Mouse (Mus musculus): ENCODE results near the gene Agap1. TPM values are rescaled to one million over a fixed set of nuclear protein-coding genes. Genes with fewer than 3 reads are reported as not detected.
A peak's percentile ranks its signal among the peaks of the same experiment; 100 is the strongest.

The Agap1 gene
- polyA plus RNA-seq, 1 experiment from 2014 or later, result 4.8 TPM

GRCm38 (mm10) chr1:89554969-89555856, 100.6 kb downstream of the Agap1 start:
- no peak overlapping the region for H3K9ac ChIP-seq (ENCODE audit: low read depth, low read length)
- no peak overlapping the region for H3K4me3 ChIP-seq (ENCODE audit: low read length)
- H3K27ac ChIP-seq (ENCODE audit: low read length), result no peak overlapping the region
- 0 out of 2 replicates have a peak, but pooled peaks have one; percentile 31 for ATAC-seq
- no peaks in the 10 kb centered on the region for H3K27me3 ChIP-seq (replicated peaks; ENCODE audit: control insufficient read depth, insufficient read depth, low read length)
- H3K4me1 ChIP-seq (ENCODE audit: control insufficient read depth, insufficient read depth, low read length), result peaks cover 17% of the 10 kb centered on the region
- H3K36me3 ChIP-seq (ENCODE audit: control insufficient read depth, insufficient read depth, low read length), result no peaks in the 10 kb centered on the region
- no peak overlapping the region for H3K4me2 ChIP-seq (ENCODE audit: low read depth, low read length)
- H3K9me3 ChIP-seq (ENCODE audit: control insufficient read depth, low read length), result no peaks in the 10 kb centered on the region
- 79% methylated on average over 18 of the region's 18 CpGs for WGBS

- H3K4me1 ChIP-seq (ENCODE audit: control insufficient read depth, insufficient read depth, low read length), result peaks cover 17% of the 10 kb centered on the region; the same call in 1 of the 2 replicates
- H3K9me3 ChIP-seq (ENCODE audit: control insufficient read depth, low read length), result no peaks in the 10 kb centered on the region
- no peak overlapping the region for H3K9ac ChIP-seq (ENCODE audit: low read depth, low read length)
- 80% methylated on average over 7 of the region's 7 CpGs for WGBS
- no peak for ATAC-seq
- no peaks in the 10 kb centered on the region for H3K27me3 ChIP-seq (replicated peaks; ENCODE audit: control insufficient read depth, insufficient read depth, low read length)
- H3K36me3 ChIP-seq (ENCODE audit: control insufficient read depth, insufficient read depth, low read length), result no peaks in the 10 kb centered on the region
- no peak overlapping the region for H3K27ac ChIP-seq (ENCODE audit: low read length)
- no peak overlapping the region for H3K4me3 ChIP-seq (ENCODE audit: low read length)
- H3K4me2 ChIP-seq (ENCODE audit: low read depth, low read length), result no peak overlapping the region
Observed at GRCm38 (mm10) chr1:89556006-89556405, 101.4 kb downstream of the Agap1 start.

DNA sequence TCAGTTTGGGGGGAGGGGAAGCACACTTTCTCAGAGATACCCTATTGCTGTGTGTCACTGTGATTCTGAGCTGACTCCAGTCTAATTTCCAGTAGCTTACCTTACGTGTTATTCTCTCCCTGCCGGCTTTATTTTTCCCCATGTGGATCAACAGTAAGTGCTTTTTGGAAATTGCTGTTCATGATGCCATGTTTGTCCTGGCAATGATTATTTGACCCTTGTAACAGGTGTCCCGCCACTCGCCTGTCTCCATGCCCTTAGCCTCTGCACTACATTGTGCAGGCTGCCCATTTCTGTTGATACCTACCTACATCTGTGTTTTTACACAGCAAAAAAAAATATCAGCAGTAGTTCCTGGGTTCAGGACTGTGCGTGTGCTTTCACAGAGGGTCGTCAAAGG, 102.8 kb downstream of the Agap1 start:
- no peak overlapping the region for H3K4me2 ChIP-seq (ENCODE audit: low read depth, low read length)
- no peaks in the 10 kb centered on the region for H3K27me3 ChIP-seq (replicated peaks; ENCODE audit: control insufficient read depth, insufficient read depth, low read length)
- no peaks in the 10 kb centered on the region for H3K36me3 ChIP-seq (ENCODE audit: control insufficient read depth, insufficient read depth, low read length)
- 77% methylated on average over 6 of the region's 6 CpGs for WGBS
- no peak for ATAC-seq
- no peaks in the 10 kb centered on the region for H3K9me3 ChIP-seq (ENCODE audit: control insufficient read depth, low read length)
- no peak overlapping the region for H3K27ac ChIP-seq (ENCODE audit: low read length)
- no peak overlapping the region for H3K9ac ChIP-seq (ENCODE audit: low read depth, low read length)
- no peak overlapping the region for H3K4me3 ChIP-seq (ENCODE audit: low read length)
- peaks cover 17% of the 10 kb centered on the region; the same call in 1 of the 2 replicates for H3K4me1 ChIP-seq (ENCODE audit: control insufficient read depth, insufficient read depth, low read length)

DNA sequence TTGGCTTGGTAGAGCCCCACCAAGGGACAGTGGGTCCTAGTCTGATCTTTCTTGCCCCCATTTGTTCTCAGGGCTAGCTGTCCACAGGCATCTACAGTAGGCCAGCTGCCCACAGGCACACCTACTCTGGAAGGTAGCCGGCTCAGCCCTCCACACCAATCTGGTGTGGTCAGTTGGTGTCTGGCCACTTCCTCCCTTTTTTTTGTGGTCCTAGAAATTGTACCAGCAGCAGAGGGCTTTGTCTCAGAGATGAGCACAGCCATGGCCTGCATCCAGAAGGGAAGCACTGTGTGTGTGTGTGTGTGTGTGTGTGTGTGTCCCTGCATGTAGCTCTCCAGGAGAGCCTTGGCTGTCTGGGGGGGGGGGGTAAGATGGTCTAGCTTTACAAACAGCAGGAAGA, 103.5 kb downstream of the Agap1 start:
- H3K27ac ChIP-seq (ENCODE audit: low read length), result no peak overlapping the region
- WGBS, result 84% methylated on average over 1 of the region's 1 CpGs
- no peaks in the 10 kb centered on the region for H3K9me3 ChIP-seq (ENCODE audit: control insufficient read depth, low read length)
- ATAC-seq, result no peak
- H3K4me3 ChIP-seq (ENCODE audit: low read length), result no peak overlapping the region
- H3K36me3 ChIP-seq (ENCODE audit: control insufficient read depth, insufficient read depth, low read length), result no peaks in the 10 kb centered on the region
- peaks cover 17% of the 10 kb centered on the region; the same call in 1 of the 2 replicates for H3K4me1 ChIP-seq (ENCODE audit: control insufficient read depth, insufficient read depth, low read length)
- no peaks in the 10 kb centered on the region for H3K27me3 ChIP-seq (replicated peaks; ENCODE audit: control insufficient read depth, insufficient read depth, low read length)
- no peak overlapping the region for H3K9ac ChIP-seq (ENCODE audit: low read depth, low read length)
- no peak overlapping the region for H3K4me2 ChIP-seq (ENCODE audit: low read depth, low read length)

GRCm38 (mm10) chr1:89563399-89563798, 108.8 kb downstream of the Agap1 start:
- no peaks in the 10 kb centered on the region for H3K9me3 ChIP-seq (ENCODE audit: control insufficient read depth, low read length)
- H3K9ac ChIP-seq (ENCODE audit: low read depth, low read length), result no peak overlapping the region
- no peak overlapping the region for H3K4me3 ChIP-seq (ENCODE audit: low read length)
- H3K36me3 ChIP-seq (ENCODE audit: control insufficient read depth, insufficient read depth, low read length), result no peaks in the 10 kb centered on the region
- no peak overlapping the region for H3K27ac ChIP-seq (ENCODE audit: low read length)
- H3K4me1 ChIP-seq (ENCODE audit: control insufficient read depth, insufficient read depth, low read length), result peaks cover 29% of the 10 kb centered on the region
- H3K27me3 ChIP-seq (replicated peaks; ENCODE audit: control insufficient read depth, insufficient read depth, low read length), result no peaks in the 10 kb centered on the region
- ATAC-seq, result no peak
- H3K4me2 ChIP-seq (ENCODE audit: low read depth, low read length), result no peak overlapping the region
- whole genome bisulfite sequencing, result 83% methylated on average over 4 of the region's 4 CpGs

DNA sequence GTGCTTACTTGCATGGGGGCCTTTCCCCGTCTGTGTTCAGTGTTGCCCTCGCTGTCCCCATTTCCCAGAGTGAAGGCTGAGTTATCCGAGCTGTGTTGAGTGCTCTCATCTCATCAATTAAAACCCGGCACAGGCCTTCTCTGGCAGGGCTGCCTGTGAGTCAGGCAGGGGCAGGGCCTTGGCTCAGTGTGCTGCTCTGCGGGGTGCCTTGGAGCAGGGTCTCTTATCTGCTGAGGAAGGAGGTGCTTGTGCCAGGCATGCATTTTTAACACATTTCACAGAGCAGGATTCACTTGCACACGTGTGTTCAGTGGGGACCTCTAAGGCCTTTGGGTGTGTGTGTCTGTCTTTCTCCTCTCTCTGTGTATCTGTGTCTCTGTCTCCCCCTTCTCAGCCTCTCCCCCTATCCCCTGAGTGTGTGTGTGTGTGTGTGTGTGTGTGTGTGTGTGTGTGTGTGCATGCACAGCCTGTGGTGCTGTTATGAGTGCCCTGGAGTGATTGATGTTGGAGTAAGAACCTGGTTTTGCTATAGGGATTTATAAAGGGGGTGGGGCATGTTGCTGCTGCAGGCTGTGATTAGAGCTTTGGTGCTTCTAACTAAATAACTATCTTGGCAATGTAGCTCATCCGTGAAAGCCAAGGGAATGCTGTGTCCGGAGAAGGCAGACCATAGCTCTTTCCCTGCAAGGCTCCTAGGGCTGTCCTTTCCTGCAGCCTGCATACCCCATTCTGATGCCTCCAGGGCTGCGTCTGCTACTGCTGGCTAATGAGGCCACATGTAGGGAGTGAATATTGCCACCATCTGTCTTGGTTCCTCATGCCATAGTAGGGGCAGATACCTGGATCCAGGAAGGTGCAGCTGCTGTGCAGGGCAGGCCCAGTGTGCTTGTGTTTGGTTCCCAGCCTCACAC, 112.2 kb downstream of the Agap1 start:
- Histone ChIP-seq H3K9ac (ENCODE audit: low read depth, low read length) (no peak overlapping the region), H3K4me2 (ENCODE audit: low read depth, low read length) (no peak overlapping the region), H3K4me1 (ENCODE audit: control insufficient read depth, insufficient read depth, low read length) (peaks cover 40% of the 10 kb centered on the region), H3K36me3 (ENCODE audit: control insufficient read depth, insufficient read depth, low read length) (no peaks in the 10 kb centered on the region), H3K4me3 (ENCODE audit: low read length) (no peak overlapping the region), H3K27ac (ENCODE audit: low read length) (no peak overlapping the region), H3K27me3 (replicated peaks; ENCODE audit: control insufficient read depth, insufficient read depth, low read length) (no peaks in the 10 kb centered on the region), H3K9me3 (ENCODE audit: control insufficient read depth, low read length) (no peaks in the 10 kb centered on the region)
- WGBS, result 36% methylated on average over 9 of the region's 9 CpGs
- peak; percentile 45 for ATAC-seq

- no peaks in the 10 kb centered on the region for H3K27me3 ChIP-seq (replicated peaks; ENCODE audit: control insufficient read depth, insufficient read depth, low read length)
- WGBS, result 46% methylated on average over 6 of the region's 6 CpGs
Observed at GRCm38 (mm10) chr1:89568546-89569405, 114.2 kb downstream of the Agap1 start.

GRCm38 (mm10) chr1:89570522-89571299, 116.1 kb downstream of the Agap1 start:
- H3K4me2 ChIP-seq (ENCODE audit: low read depth, low read length), result no peak overlapping the region
- no peak overlapping the region for H3K9ac ChIP-seq (ENCODE audit: low read depth, low read length)
- H3K4me3 ChIP-seq (ENCODE audit: low read length), result no peak overlapping the region
- H3K27me3 ChIP-seq (replicated peaks; ENCODE audit: control insufficient read depth, insufficient read depth, low read length), result no peaks in the 10 kb centered on the region
- no peak for ATAC-seq
- WGBS, result 76% methylated on average over 4 of the region's 4 CpGs
- H3K4me1 ChIP-seq (ENCODE audit: control insufficient read depth, insufficient read depth, low read length), result peaks cover 40% of the 10 kb centered on the region
- no peaks in the 10 kb centered on the region for H3K36me3 ChIP-seq (ENCODE audit: control insufficient read depth, insufficient read depth, low read length)
- no peak overlapping the region for H3K27ac ChIP-seq (ENCODE audit: low read length)
- no peaks in the 10 kb centered on the region for H3K9me3 ChIP-seq (ENCODE audit: control insufficient read depth, low read length)

More at GRCm38 (mm10) chr1:89568546-89569405, 114.2 kb downstream of the Agap1 start:
- Histone ChIP-seq H3K27ac (ENCODE audit: low read length) (no peak overlapping the region), H3K9ac (ENCODE audit: low read depth, low read length) (no peak overlapping the region), H3K4me2 (ENCODE audit: low read depth, low read length) (no peak overlapping the region), H3K36me3 (ENCODE audit: control insufficient read depth, insufficient read depth, low read length) (no peaks in the 10 kb centered on the region), H3K9me3 (ENCODE audit: control insufficient read depth, low read length) (no peaks in the 10 kb centered on the region), H3K4me3 (ENCODE audit: low read length) (no peak overlapping the region), H3K4me1 (ENCODE audit: control insufficient read depth, insufficient read depth, low read length) (peaks cover 40% of the 10 kb centered on the region)
- no peak for ATAC-seq

Measured in intestine, embryonic 16.5 days (tissue).